Mouse (Mus musculus): ENCODE data around the gene Tmx1.

GRCm38 (mm10) chr12:70512431-70512830 is 59.5 kb downstream of the Tmx1 start:
- TF ChIP-seq POLR2A (IDR thresholded peaks at IDR 0.05; ENCODE audit: borderline replicate concordance, insufficient read depth, low read length) (no peak), CTCF (IDR thresholded peaks at IDR 0.05; ENCODE audit: borderline replicate concordance, insufficient read depth, low read depth, low read length) (no peak)

Data from cerebellum, adult 2 months (tissue).